Mouse (Mus musculus): ENCODE results near the gene Plk1. TPM values are rescaled to one million over a fixed set of nuclear protein-coding genes. Genes with fewer than 3 reads are reported as not detected.
A peak's percentile ranks its signal among the peaks of the same experiment; 100 is the strongest.

The Plk1 gene
- 11.9 and 15.1 TPM in 2 replicates for polyA plus RNA-seq (2015; fragmentation: Nextera tagmentation; extraction: Ambion mirVana)

DNA sequence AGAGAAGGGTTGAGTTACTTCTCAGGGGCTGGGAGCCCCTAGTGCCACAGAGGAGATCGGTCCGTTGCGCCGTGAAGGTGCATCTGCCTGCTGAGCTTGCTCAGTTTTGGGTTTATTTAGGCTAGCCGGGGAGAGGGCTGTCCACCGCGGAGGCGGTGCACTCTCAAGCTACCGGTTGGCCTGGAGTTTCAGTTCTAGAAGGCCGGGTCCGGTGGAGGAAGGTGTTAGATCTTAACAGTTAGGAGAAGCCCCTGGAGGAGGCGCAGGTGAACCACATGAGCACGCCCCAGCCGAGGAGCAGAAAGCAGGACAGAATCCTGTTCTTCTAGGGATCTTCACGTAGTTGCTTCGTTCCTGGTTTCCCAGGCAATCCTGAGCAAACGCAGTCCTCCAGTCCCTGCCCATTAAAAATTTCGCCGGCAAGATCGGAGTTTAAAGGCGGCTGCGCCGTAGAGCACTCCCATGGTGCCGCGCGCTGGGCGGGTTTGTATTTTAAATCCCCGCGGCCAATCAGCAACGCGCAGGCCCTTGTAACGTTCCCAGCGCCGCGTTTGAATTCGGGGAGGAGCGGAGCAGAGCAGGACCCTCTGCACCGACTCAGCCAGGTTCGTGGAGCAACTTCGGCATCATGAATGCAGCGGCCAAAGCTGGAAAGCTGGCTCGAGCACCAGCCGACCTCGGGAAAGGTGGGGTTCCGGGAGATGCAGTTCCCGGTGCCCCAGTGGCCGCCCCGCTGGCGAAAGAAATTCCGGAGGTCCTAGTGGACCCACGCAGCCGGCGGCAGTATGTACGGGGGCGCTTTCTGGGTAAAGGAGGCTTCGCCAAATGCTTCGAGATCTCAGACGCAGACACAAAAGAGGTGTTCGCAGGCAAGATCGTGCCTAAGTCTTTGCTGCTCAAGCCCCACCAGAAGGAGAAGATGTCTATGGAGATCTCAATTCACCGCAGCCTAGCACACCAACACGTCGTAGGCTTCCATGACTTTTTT lies at the start of gene Plk1:
Plk1 (plus strand) TSS at position 525 of the 988 bp plus-strand sequence.
- H3K27me3 ChIP-seq (ENCODE audit: control insufficient read depth, insufficient read depth, low read depth, low read length): no peaks in the 10 kb centered on the region
- WGBS: under 1% methylated on average over 63 of the region's 63 CpGs
- peak within 1 kb of the TSS; percentile 70 for H3K9ac ChIP-seq (ENCODE audit: low read depth, low read length)
- H3K4me1 ChIP-seq (ENCODE audit: control insufficient read depth, insufficient read depth, low read length): peaks cover 12% of the 10 kb centered on the region
- H3K9me3 ChIP-seq (replicated peaks; ENCODE audit: control insufficient read depth, low read length, poor library complexity, severe bottlenecking): no peaks in the 10 kb centered on the region
- H3K4me3 ChIP-seq (ENCODE audit: low read depth, low read length): peak within 1 kb of the TSS; percentile 58
- peak within 1 kb of the TSS; percentile 47 for H3K27ac ChIP-seq (ENCODE audit: low read length)
- no peaks in the 10 kb centered on the region for H3K36me3 ChIP-seq (ENCODE audit: control insufficient read depth, insufficient read depth, low read length)
- H3K4me2 ChIP-seq (ENCODE audit: low read length): peak within 1 kb of the TSS; percentile 93
- ATAC-seq: peak; percentile 97

DNA sequence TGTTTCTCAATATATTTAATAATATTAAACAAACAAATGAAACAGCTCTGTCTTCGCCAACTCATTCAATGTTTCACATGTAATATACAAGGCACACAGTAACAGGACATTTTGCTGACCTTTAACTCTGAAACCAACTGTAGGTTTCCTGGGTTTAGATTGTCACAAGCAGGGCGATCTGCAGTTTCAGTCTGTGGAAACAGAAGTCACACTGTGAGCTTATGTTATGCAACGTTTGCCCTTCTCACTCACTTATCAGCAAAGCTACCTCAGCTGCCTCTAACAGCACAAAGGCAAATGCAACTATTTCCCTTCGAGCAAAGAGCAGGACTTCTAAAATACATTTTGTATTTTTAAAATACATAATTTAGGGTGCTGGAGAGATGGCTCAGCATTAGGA lies 35.7 kb upstream of the Plk1 start:
- Histone ChIP-seq H3K9me3 (replicated peaks; ENCODE audit: control insufficient read depth, low read length, poor library complexity, severe bottlenecking) (no peaks in the 10 kb centered on the region), H3K9ac (ENCODE audit: low read depth, low read length) (no peak overlapping the region), H3K27ac (ENCODE audit: low read length) (no peak overlapping the region), H3K36me3 (ENCODE audit: control insufficient read depth, insufficient read depth, low read length) (peaks cover 10% of the 10 kb centered on the region; the same call in 1 of the 2 replicates), H3K4me3 (ENCODE audit: low read depth, low read length) (no peak overlapping the region), H3K27me3 (ENCODE audit: control insufficient read depth, insufficient read depth, low read depth, low read length) (no peaks in the 10 kb centered on the region), H3K4me1 (ENCODE audit: control insufficient read depth, insufficient read depth, low read length) (no peaks in the 10 kb centered on the region), H3K4me2 (ENCODE audit: low read length) (no peak overlapping the region)
- ATAC-seq: no peak
- WGBS: 88% methylated on average over 4 of the region's 4 CpGs

DNA sequence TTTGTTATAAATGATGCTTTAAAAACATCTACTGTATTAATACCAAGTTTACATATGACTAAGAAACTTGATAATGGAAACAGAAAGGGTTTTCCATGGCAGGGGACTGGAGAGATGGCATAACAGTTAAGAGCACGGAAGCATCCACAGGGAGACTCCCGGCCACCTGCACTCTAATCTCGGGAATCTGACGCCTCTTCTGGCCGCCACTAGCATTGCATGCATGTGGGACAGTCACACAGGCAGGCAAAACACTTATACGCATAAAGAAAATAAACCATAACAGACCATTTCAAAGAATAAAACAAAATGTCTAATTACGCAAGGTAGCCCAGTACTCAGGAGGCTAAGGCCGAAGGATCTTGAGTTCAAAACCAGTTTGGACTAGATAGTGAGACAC lies 33.6 kb upstream of the Plk1 start:
- Histone ChIP-seq H3K36me3 (ENCODE audit: control insufficient read depth, insufficient read depth, low read length) (peaks cover 8% of the 10 kb centered on the region; the same call in 1 of the 2 replicates), H3K9me3 (replicated peaks; ENCODE audit: control insufficient read depth, low read length, poor library complexity, severe bottlenecking) (no peaks in the 10 kb centered on the region), H3K4me3 (ENCODE audit: low read depth, low read length) (no peak overlapping the region), H3K9ac (ENCODE audit: low read depth, low read length) (no peak overlapping the region), H3K27ac (ENCODE audit: low read length) (no peak overlapping the region), H3K4me2 (ENCODE audit: low read length) (no peak overlapping the region), H3K4me1 (ENCODE audit: control insufficient read depth, insufficient read depth, low read length) (no peaks in the 10 kb centered on the region), H3K27me3 (ENCODE audit: control insufficient read depth, insufficient read depth, low read depth, low read length) (no peaks in the 10 kb centered on the region)
- ATAC-seq: no peak
- WGBS: 76% methylated on average over 8 of the region's 8 CpGs

DNA sequence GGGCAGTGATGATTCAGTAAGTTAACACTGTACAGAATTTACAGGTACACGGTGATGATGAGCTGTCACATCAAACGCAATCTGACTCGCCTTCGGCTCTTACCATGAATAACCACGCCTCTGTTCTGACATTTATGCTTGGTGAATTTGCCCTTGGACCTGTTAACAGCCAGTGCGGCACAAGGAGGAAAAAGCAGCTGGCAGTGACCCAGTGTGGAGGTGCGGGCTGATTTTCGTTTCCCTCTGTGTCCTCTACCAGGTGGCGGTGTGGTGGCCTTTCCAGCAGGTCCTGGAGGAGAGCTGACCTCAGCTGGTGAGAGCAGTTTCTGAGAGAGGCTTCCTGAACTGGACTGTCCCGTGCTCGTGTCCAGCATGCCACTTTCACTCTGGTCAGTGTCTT lies 32.3 kb upstream of the Plk1 start:
- no peaks in the 10 kb centered on the region for H3K27me3 ChIP-seq (ENCODE audit: control insufficient read depth, insufficient read depth, low read depth, low read length)
- H3K4me3 ChIP-seq (ENCODE audit: low read depth, low read length): no peak overlapping the region
- WGBS: 96% methylated on average over 11 of the region's 11 CpGs
- H3K36me3 ChIP-seq (ENCODE audit: control insufficient read depth, insufficient read depth, low read length): peaks cover 6% of the 10 kb centered on the region; the same call in 1 of the 2 replicates
- H3K4me1 ChIP-seq (ENCODE audit: control insufficient read depth, insufficient read depth, low read length): no peaks in the 10 kb centered on the region; the same call in 1 of the 2 replicates
- ATAC-seq: no peak
- H3K27ac ChIP-seq (ENCODE audit: low read length): no peak overlapping the region
- H3K4me2 ChIP-seq (ENCODE audit: low read length): no peak overlapping the region
- H3K9me3 ChIP-seq (replicated peaks; ENCODE audit: control insufficient read depth, low read length, poor library complexity, severe bottlenecking): no peaks in the 10 kb centered on the region
- no peak overlapping the region for H3K9ac ChIP-seq (ENCODE audit: low read depth, low read length)

DNA sequence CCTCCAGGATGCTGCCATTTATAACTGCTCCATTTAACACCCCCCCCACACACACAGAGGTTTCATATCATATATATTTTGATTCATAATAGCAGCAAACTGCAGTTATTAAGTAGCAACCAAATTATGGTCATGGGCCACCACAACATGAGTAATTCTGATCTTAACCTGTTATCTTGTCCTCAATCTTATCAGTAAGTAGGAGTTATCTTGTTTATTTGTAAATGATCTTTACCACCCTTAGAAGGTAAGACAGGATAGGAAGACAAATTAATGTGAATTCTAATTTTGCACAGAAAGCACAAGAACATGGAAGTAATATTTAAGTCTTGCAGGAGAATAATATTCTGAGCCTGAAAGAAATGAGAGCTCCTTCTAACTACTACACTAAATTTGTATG lies 27.4 kb upstream of the Plk1 start:
- H3K4me1 ChIP-seq (ENCODE audit: control insufficient read depth, insufficient read depth, low read length): peaks cover 11% of the 10 kb centered on the region
- H3K36me3 ChIP-seq (ENCODE audit: control insufficient read depth, insufficient read depth, low read length): peaks cover 6% of the 10 kb centered on the region; the same call in 1 of the 2 replicates
- no peak for ATAC-seq
- no peak overlapping the region for H3K9ac ChIP-seq (ENCODE audit: low read depth, low read length)
- H3K4me3 ChIP-seq (ENCODE audit: low read depth, low read length): peak overlapping the region; percentile 93
- H3K4me2 ChIP-seq (ENCODE audit: low read length): peak overlapping the region; percentile 88; the same call in 1 of the 2 replicates
- no peak overlapping the region for H3K27ac ChIP-seq (ENCODE audit: low read length)
- H3K9me3 ChIP-seq (replicated peaks; ENCODE audit: control insufficient read depth, low read length, poor library complexity, severe bottlenecking): no peaks in the 10 kb centered on the region
- H3K27me3 ChIP-seq (ENCODE audit: control insufficient read depth, insufficient read depth, low read depth, low read length): no peaks in the 10 kb centered on the region

DNA sequence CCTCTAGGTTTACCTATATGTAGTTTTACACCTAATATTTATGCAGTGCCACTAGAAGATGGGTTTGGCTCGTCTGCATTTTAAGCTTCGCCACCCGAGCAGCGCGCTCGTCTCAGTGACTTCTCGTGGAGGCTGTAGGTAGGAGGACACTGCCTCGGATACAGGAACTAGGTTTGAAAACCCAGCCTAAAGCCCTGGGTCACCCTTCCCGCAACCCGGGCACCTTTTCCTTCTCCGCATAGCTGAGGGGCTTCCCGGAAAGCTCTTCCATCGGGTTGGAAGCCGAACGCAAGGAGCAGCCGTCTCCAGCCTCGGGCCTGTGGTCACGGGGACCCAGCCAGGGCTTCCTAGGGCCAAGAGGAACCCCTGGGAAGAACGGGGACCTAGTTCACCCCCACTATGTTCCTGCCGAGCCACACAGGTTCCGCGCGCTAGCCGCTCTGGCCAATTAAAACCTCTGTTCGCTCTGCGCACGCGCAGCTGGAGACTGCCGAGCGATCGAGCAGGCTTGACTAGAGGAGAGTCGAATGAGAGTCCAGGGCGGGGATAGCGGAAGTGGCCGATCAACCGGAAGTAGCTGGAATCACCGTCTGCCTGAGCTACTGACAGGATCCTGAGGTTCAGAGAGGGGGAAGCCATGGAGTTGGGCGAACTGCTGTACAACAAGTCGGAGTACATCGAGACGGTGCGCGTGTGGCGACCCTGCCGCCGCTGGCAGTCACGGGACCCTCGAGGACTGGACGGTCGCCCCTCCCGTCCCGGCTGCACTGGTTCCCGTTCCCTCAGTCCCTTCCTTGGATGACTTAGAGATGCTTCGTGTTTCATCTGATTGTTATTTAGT lies 26.5 kb upstream of the Plk1 start, which contains the start of the genes Palb2 and Dctn5:
Palb2 (minus strand) TSS at position 489 of the 841 bp plus-strand sequence.
Dctn5 (plus strand) TSS at position 545 of the 841 bp plus-strand sequence.
- Histone ChIP-seq H3K9me3 (replicated peaks; ENCODE audit: control insufficient read depth, low read length, poor library complexity, severe bottlenecking) (no peaks in the 10 kb centered on the region), H3K9ac (ENCODE audit: low read depth, low read length) (peak within 1 kb of the TSS; percentile 86)
- under 1% methylated on average over 54 of the region's 54 CpGs for WGBS

DNA sequence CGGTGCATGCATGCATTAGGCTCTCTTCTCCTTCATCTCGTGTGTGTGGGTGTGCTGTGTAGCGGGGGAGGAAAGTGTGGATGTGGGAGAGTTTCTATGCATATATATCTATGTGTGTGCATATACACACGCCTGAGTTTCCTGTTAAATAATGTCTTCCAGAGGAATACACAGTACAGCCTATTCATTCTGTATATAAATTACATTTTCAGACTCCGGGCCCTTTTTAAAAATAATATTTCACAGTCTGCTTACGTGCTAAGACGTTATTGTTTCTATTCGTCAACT lies 26.0 kb upstream of the Plk1 start:
- Histone ChIP-seq H3K9me3 (replicated peaks; ENCODE audit: control insufficient read depth, low read length, poor library complexity, severe bottlenecking) (no peaks in the 10 kb centered on the region), H3K4me2 (ENCODE audit: low read length) (peak overlapping the region; percentile 73), H3K27ac (ENCODE audit: low read length) (peak overlapping the region; percentile 82), H3K36me3 (ENCODE audit: control insufficient read depth, insufficient read depth, low read length) (peaks cover 5% of the 10 kb centered on the region; the same call in 1 of the 2 replicates), H3K9ac (ENCODE audit: low read depth, low read length) (peak overlapping the region; percentile 86), H3K4me1 (ENCODE audit: control insufficient read depth, insufficient read depth, low read length) (peaks cover 11% of the 10 kb centered on the region), H3K27me3 (ENCODE audit: control insufficient read depth, insufficient read depth, low read depth, low read length) (no peaks in the 10 kb centered on the region), H3K4me3 (ENCODE audit: low read depth, low read length) (peak overlapping the region; percentile 93)
- ATAC-seq: no peak; the same call in 1 of the 2 replicates
- 21% methylated on average over 8 of the region's 8 CpGs for WGBS

More for the DNA sequence above, 26.5 kb upstream of the Plk1 start, which contains the start of the genes Palb2 and Dctn5:
- peaks cover 4% of the 10 kb centered on the region; the same call in 1 of the 2 replicates for H3K36me3 ChIP-seq (ENCODE audit: control insufficient read depth, insufficient read depth, low read length)
- H3K4me1 ChIP-seq (ENCODE audit: control insufficient read depth, insufficient read depth, low read length): peaks cover 11% of the 10 kb centered on the region
- peak within 1 kb of the TSS; percentile 93 for H3K4me3 ChIP-seq (ENCODE audit: low read depth, low read length)
- no peaks in the 10 kb centered on the region for H3K27me3 ChIP-seq (ENCODE audit: control insufficient read depth, insufficient read depth, low read depth, low read length)
- peak; percentile 97 for ATAC-seq
- peak within 1 kb of the TSS; percentile 82 for H3K27ac ChIP-seq (ENCODE audit: low read length)
- H3K4me2 ChIP-seq (ENCODE audit: low read length): peak within 1 kb of the TSS; percentile 88

DNA sequence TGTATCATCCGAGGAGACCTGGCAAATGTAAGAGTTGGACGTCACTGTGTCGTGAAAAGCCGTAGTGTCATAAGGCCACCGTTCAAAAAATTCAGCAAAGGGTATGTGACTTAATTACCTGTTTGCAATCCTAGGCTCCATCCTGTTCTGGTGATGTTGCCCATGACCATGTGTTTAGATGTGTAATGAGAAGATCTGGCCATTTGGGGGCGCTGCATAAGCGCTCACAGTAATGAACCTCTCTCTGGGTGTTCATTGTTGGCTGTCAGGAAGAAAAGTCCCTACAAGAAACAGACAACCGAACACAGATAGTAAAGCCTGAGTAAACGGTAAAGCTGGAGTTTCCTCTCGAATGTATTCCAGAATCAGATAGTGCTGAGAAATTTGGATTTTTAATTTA lies 24.2 kb upstream of the Plk1 start:
- Histone ChIP-seq H3K4me3 (ENCODE audit: low read depth, low read length) (no peak overlapping the region), H3K36me3 (ENCODE audit: control insufficient read depth, insufficient read depth, low read length) (peaks cover 12% of the 10 kb centered on the region; the same call in 1 of the 2 replicates)
- WGBS: 71% methylated on average over 10 of the region's 10 CpGs

More for the DNA sequence above, 24.2 kb upstream of the Plk1 start:
- Histone ChIP-seq H3K4me1 (ENCODE audit: control insufficient read depth, insufficient read depth, low read length) (peaks cover 11% of the 10 kb centered on the region), H3K27me3 (ENCODE audit: control insufficient read depth, insufficient read depth, low read depth, low read length) (no peaks in the 10 kb centered on the region), H3K9ac (ENCODE audit: low read depth, low read length) (no peak overlapping the region), H3K27ac (ENCODE audit: low read length) (no peak overlapping the region), H3K9me3 (replicated peaks; ENCODE audit: control insufficient read depth, low read length, poor library complexity, severe bottlenecking) (no peaks in the 10 kb centered on the region), H3K4me2 (ENCODE audit: low read length) (no peak overlapping the region)
- ATAC-seq: no peak
